Mouse (Mus musculus) kidney, adult 2 months (tissue): ENCODE measurements at regions not wholly inside any gene's neighbourhood (a gene's known extent, or its start where the extent isn't known, plus 50 kb on each side); places are given as distances from the start of the nearest gene placed in this dataset.

Experiments used
- CTCF ChIP-seq: fragments of 200-500 bp; conservative IDR thresholded peaks from 2 replicates; pipeline ENCODE4 v1.5.1; 2011; ENCODE audit warnings: low read depth, mild to moderate bottlenecking, control low read depth, low read length, moderate library complexity, mixed read lengths; ENCODE audit not compliant: insufficient read depth, insufficient read length
- POLR2A ChIP-seq: fragments of 200-500 bp; IDR thresholded peaks from one replicate; pipeline ENCODE4 v1.6.1; 2011; ENCODE audit warnings: low read depth, low read length, control low read depth

DNA sequence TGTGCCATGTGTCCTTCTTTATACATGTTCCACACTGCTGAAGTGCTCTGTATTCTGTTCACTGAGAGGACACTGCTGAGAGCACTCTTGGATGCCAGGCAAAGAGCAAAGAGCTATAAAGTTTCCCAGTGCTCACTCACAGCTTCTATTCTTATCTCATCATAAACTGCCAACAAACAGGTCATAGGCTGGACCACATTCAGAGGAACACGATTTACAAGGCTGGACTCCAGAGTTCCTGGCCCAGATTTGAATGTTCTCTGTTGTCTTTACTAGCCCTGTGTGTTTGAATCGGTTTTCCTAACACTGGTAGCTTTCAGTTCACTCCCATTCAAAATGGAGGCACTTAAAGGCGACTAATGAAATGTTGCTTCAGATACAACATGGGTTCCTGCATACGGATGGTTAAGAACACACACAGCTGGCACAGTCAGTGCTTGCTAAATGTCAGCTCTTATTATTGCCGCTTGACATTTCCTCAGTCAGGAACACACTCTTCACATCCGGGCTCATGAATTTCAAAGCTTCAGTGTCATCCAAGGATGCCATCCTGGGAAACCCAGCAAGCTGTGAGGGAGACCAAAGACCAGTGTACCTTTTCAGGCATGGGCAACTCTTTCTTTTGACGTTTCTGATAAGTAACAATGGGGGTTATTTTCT is 1203.8 kb downstream of the Gsdmc2 start:
- TF ChIP-seq CTCF (no peak), POLR2A (no peak)
